Mouse (Mus musculus): ENCODE data around the gene Rhox13.

Rhox13 gene

GRCm38 (mm10) chrX:38120982-38121381 lies at the start of gene Rhox13:
Rhox13 (plus strand) TSS chrX:38121219.
- DNase-seq (ENCODE audit: low spot score): no peak

- peak; percentile 71 for DNase-seq (ENCODE audit: low spot score)
Measured at GRCm38 (mm10) chrX:38084226-38084625, 36.8 kb upstream of the Rhox13 start.

GRCm38 (mm10) chrX:38085041-38085440 lies 36.0 kb upstream of the Rhox13 start, which contains the start of gene Rhox11:
Rhox11 (minus strand) TSS chrX:38085141.
- DNase-seq (ENCODE audit: low spot score): no peak

- no peak for DNase-seq (ENCODE audit: low spot score)
Measured at GRCm38 (mm10) chrX:38110807-38111206, 10.2 kb upstream of the Rhox13 start, which contains the start of gene Rhox12. Rhox12 (minus strand) TSS chrX:38110907.

- no peak for DNase-seq (ENCODE audit: low spot score)
Measured at GRCm38 (mm10) chrX:38121478-38121877, 459 bp downstream of the Rhox13 start.

GRCm38 (mm10) chrX:38159097-38159496 lies 38.1 kb downstream of the Rhox13 start:
- DNase-seq (ENCODE audit: low spot score): no peak

GRCm38 (mm10) chrX:38165315-38165714 lies 44.3 kb downstream of the Rhox13 start:
- DNase-seq (ENCODE audit: low spot score): no peak

- no peak for DNase-seq (ENCODE audit: low spot score)
Measured at GRCm38 (mm10) chrX:38166064-38166463, 45.0 kb downstream of the Rhox13 start.

- no peak for DNase-seq (ENCODE audit: low spot score)
Measured at GRCm38 (mm10) chrX:38166592-38166991, 45.6 kb downstream of the Rhox13 start.
